Mouse (Mus musculus): ENCODE measurements around the gene Dnaja3.
A peak's percentile ranks its signal among the peaks of the same experiment; 100 is the strongest.

GRCm38 (mm10) chr16:4607818-4608531, 31.8 kb upstream of the Dnaja3 start:
- TF ChIP-seq CTCF (IDR thresholded peaks at IDR 0.05; ENCODE audit: borderline replicate concordance, control insufficient read depth, extremely low read depth, insufficient read depth, low read length, poor library complexity) (peak; percentile 98), POLR2A (IDR thresholded peaks at IDR 0.05; ENCODE audit: control insufficient read depth, extremely low read depth, insufficient read depth, low read length, poor library complexity) (no peak)

All from thymus, adult 2 months (tissue).